Mouse (Mus musculus) embryonic fibroblast, embryonic 13.5 days (primary cell): ENCODE results near the gene Mad2l1bp.

Source experiments
- CTCF ChIP-seq: IDR thresholded peaks from 2 replicates; pipeline ENCODE4 v1.5.1; 2011; ENCODE audit warnings: mild to moderate bottlenecking, control low read depth, low read length, moderate library complexity, borderline replicate concordance; ENCODE audit not compliant: insufficient read depth
- POLR2A ChIP-seq: IDR thresholded peaks from 2 replicates; pipeline ENCODE4 v1.6.1; 2011; ENCODE audit warnings: low read depth, mild to moderate bottlenecking, control low read depth, low read length, moderate library complexity

DNA sequence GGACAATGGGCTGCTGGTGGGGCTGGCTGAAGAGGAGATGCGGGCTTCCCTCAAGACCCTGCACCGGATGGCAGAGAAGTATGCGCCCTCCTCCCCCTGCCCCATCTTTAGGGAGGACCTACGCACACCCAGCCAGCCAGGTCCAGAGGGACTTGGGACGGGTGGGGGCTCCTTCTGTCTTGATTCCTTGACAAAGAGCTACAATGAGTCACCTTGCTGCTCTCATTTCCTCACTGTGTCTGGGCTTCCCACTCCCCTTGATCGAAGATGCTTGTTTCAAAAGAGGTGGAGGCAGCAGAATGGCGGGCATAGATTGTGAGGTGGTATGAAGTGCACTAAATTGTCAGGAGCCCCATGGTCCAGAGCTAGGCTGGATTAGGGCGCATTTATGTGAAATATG lies 10.9 kb upstream of the Mad2l1bp start:
- TF ChIP-seq POLR2A (no peak), CTCF (no peak)
